Mouse (Mus musculus) lung, adult 2 months (tissue): Measurements from ENCODE around the gene Gcgr. TPM values are rescaled to one million over a fixed set of nuclear protein-coding genes. Genes with fewer than 3 reads are reported as not detected.

ENCODE experiments used
- DNase-seq: peaks from one replicate; pipeline ENCODE4 v3.0.0; 2022
- H3K4me1 ChIP-seq: fragments of 200-500 bp; 2 replicates; pipeline ENCODE4 v1.6.1; 2011; ENCODE audit warnings: low read length; ENCODE audit not compliant: control insufficient read depth, insufficient read depth
- H3K4me3 ChIP-seq: fragments of 200-500 bp; replicated peaks from 2 replicates; pipeline ENCODE3; 2011; ENCODE audit warnings: low read depth, mild to moderate bottlenecking, control low read depth, low read length; ENCODE audit errors: extremely low read depth
- CTCF ChIP-seq: fragments of 200-500 bp; IDR thresholded peaks from 2 replicates; pipeline ENCODE4 v1.5.1; 2011; ENCODE audit warnings: mild to moderate bottlenecking, low read length, control low read depth; ENCODE audit not compliant: insufficient read depth
- POLR2A ChIP-seq: fragments of 200-500 bp; IDR thresholded peaks from 2 replicates; pipeline ENCODE4 v1.6.1; 2011; ENCODE audit warnings: low read depth, mild to moderate bottlenecking, control low read depth, low read length, borderline replicate concordance; ENCODE audit errors: extremely low read depth
- WGBS: fragments of 180-500 bp; shearing (Covaris S2); methylation state at CpG from one replicate; pipeline ENCODE4 v1.1.7; 2018; 5-methylcytosine and 5-hydroxymethylcytosine counted together
- polyA plus RNA-seq: library from polyadenylated mRNA; depleted of rRNA; stranded (reverse); fragments of >200 nt; gene quantifications from 2 replicates; pipeline ENCODE4 v1.2.3, GENCODE M21; 2012

Gcgr gene
- polyA plus RNA-seq, 1 experiment, result 1.0 TPM

DNA sequence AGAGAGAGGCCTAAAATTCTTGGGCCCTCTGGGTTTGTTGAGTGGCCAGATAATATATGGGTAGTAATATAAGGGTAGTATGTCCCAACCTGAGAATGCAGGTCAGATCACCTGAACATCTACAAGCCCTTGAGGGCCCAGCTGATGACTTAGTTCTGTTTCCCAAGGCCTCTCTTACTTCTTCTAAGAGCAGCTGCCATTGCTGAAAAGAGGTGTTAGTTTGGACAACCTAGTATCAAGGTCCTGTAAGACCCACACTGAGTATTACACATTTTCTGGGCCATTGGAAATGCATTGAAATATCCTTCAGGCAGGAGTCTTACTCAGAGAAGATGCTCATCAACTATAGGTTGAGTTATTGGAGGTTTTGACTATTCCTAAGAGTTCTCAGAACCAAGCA lies 45.4 kb downstream of the Gcgr start:
- no peak for TF ChIP-seq POLR2A
- no peak for TF ChIP-seq CTCF
- DNase-seq, result no peak

DNA sequence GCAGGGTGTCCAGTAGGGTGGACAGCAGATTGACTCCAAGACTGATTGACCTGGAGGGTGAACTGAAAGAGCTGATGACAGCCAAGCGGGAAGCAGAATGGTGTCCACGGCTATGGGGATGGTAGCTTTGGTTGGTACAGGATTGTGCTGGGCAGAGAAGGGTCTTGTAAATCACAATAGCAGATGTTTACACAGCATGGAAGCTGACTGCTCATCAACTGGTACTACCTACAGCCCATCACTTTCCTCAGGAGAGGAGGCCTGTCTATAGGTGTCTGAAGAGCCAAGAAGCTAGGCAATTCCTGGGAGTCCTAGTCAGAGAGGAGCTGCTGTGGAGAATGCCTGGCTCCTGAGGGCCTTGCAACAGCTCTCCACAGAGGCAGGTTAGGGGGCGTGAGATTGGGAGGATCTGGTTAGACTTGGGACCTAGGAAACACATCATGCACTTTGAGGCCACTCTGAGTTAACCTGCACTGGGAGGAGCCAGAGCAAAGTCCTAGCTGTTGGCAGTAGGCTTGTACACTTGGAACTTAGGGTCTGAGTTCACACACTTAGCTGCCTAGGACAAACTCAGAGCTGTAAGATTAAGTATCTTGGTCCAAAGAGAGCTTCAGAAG lies 46.0 kb downstream of the Gcgr start:
- DNase-seq, result no peak
- H3K4me3 ChIP-seq, result no peak overlapping the region
- TF ChIP-seq CTCF (no peak), POLR2A (0 out of 2 replicates have a peak, but pooled peaks have one; percentile 5)
- peaks cover 23% of the 10 kb centered on the region for H3K4me1 ChIP-seq
- 81% methylated on average over 3 of the region's 3 CpGs for WGBS

More for the DNA sequence above, 45.4 kb downstream of the Gcgr start:
- peaks cover 26% of the 10 kb centered on the region for H3K4me1 ChIP-seq
- no peak overlapping the region for H3K4me3 ChIP-seq

DNA sequence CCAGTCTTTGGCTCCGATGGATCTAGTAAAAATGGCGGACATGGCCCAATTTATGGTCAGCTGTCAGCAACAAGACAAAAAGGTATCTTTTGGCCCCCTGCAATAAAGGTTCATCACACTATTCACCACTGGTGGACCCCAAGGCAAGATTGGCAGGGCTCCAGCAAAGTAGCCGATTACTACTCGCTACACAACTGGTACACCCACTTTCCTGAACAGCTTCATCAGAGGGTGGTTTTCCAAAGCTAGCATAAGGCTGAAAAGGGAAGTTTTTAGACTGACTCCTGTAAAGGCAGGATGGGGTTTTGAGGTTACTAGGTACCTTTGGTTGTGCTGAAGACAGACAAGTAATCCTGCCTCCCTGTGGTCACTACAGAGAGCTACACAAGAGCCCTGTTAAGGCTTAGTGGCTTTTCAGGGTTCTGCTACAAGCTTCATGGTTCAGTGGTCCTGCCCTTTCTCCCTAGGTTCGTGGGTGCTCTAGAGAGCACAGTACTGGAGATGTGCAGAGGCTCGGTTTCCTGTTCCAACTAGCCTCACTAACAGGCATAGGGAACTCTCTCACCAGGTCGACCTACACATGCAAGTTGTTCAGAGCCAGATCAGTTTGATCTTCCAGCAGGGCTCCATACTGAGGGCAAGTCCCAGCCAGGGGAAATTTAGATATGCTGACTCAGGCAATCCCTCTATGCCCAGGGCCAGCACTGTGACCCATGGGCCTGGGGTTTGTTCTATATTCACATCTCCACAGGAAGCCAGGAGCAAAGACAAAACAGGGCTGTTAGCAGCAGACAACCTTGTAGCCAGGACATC lies 46.9 kb downstream of the Gcgr start:
- DNase-seq, result no peak
- Histone ChIP-seq H3K4me3 (no peak overlapping the region), H3K4me1 (peaks cover 20% of the 10 kb centered on the region)
- 79% methylated on average over 7 of the region's 7 CpGs for WGBS
- no peak for TF ChIP-seq POLR2A
- no peak for TF ChIP-seq CTCF

DNA sequence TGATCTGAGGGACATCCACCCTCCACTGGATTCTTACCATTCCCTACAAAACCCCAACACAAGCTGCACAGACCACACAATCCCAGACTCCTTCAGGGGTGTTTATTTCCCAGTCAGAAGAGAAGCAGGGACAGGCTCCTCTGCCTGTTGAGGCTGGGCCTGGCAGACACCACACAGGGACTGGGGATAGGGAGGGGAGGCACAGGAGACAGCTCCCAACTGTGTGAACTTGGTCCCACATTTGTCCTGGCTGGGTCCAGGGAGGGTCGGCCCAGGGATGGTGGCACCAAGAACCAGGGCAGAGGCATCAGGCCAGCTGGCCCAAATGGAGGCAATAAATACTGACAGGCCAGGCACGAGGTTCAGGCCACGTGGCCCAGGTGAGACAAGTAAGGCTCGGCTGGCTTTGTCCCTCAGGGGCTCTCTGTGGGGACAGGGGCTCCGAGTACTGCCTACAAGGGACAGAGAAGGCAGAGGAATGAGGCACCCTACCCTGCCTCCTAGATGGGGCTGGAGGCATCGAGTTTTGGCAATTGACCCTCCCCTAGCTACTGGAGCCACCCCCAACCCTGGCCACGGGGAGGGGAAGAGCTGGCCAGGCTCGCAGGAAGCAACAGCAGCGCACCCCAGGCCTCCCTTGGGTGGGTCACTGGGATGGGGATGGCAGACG lies 47.7 kb downstream of the Gcgr start:
- 76% methylated on average over 10 of the region's 10 CpGs for WGBS
- Histone ChIP-seq H3K4me1 (peaks cover 20% of the 10 kb centered on the region), H3K4me3 (no peak overlapping the region)
- TF ChIP-seq POLR2A, result no peak
- TF ChIP-seq CTCF, result no peak
- DNase-seq, result no peak

DNA sequence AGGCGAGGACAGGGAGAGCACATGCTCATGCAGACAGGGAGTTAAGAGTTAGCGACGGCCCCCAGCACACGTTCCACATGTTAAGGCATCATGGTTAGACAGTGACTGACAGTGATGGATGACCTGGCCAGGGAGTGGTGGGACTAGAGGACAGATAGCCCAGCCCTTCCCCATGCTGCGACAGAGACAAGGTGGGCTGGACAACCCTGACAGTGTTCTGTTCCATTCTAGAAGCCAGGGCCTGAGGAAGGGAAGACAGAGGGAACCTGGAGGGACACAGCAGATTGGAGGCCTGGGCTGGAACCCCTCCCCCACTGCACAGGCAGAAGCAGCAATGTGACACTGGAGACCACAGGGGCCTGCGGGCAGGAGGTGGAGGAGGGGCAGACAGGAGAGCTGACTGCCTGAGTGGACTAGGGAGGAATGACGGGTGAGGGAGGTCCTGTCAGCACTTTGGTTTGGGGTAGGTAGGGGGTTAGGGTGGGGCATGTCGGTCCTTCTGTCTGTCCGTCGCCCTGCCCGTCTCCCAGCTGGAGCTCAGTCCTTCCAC lies 48.3 kb downstream of the Gcgr start:
- WGBS, result 80% methylated on average over 11 of the region's 11 CpGs
- no peak for DNase-seq
- H3K4me1 ChIP-seq, result peaks cover 20% of the 10 kb centered on the region
- no peak overlapping the region for H3K4me3 ChIP-seq
- TF ChIP-seq CTCF (no peak), POLR2A (0 out of 2 replicates have a peak, but pooled peaks have one; percentile 6)

DNA sequence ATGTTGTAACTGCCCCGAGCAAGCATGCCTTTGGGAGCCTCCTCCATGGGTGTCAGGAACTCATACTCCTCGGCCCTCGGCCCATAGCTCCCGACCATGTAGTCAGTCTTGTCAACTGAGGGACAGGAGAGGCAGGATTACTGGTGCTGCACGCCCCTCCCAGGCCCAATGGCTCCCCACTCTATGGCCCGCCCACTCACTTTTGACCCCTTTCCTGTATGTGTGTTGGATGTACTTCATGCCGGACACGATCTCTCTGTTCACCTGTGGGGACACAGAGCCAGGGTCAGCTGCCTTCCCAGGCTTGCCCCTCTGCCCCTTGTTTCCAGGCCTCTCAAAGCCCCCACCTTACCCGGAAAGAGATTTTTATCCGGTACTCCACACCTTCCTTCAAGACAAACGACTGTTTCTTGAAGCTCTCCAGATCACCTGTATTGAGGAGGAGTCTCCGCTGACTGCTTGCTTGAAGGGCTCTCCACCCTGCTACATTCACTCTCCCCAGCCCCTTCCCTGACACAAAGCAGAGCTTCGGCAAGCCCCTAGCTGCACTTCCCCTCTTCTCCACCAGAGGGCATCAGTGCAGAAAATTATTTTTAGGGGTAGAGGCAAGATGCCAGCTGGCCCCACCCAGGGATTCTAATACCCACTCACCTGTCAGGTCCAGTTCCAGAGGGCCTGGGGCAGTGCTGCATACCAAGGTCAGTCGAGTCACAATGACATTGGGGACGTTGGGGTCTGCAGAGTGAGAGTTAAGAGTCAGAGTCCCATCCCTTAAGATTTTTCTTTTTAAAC lies 49.0 kb downstream of the Gcgr start:
- Histone ChIP-seq H3K4me1 (peaks cover 17% of the 10 kb centered on the region), H3K4me3 (peak overlapping the region; percentile 36)
- 44% methylated on average over 15 of the region's 15 CpGs for WGBS
- peak; percentile 78 for DNase-seq
- TF ChIP-seq CTCF, result peak; percentile 75
- TF ChIP-seq POLR2A, result no peak

DNA sequence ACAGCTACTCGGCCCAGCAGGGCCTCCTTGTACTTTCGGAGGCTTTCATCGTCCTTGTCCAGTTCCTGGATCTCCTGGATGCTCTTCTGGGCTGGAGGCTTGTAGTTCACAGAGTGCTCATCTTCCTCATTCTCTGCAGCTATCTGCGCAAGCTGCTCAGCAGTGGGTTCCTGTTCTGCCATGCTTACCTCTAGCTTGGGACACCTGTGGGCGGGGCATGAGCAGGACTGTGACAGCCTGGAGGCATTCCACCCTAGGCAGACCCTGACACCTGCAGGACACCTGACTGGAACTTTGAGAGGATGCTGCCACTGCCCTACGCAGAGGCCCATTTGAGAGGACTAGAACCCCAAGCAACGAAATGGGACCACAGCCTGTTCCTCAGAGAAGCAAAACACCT lies 49.7 kb downstream of the Gcgr start:
- TF ChIP-seq CTCF, result no peak
- TF ChIP-seq POLR2A, result no peak
- peak overlapping the region; percentile 97 for H3K4me3 ChIP-seq
- H3K4me1 ChIP-seq, result peaks cover 17% of the 10 kb centered on the region
- DNase-seq, result peak; percentile 45
- WGBS, result 32% methylated on average over 7 of the region's 7 CpGs

DNA sequence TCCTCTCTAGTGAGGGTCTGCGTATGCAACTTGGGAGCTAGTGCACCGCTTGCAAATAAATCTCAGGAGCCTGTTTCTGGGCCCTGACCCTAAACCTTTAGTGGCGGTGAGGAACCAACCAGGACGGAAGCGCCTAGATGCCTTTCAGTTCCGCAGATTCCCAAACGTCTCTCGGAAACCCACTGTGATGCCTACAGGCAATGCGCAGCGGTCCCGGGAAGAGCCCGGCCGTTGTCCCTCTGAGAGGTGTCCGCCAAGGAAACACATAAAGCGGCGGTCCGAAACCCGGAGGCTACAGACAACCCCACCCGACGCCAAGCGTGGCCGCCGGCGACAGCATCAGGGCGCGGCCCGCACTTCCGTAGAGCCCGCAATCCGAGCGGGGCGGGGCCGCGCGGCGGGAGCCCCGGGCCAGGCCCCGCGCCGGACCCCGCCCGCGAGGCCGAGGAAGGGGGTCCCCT lies 50.4 kb downstream of the Gcgr start:
- H3K4me1 ChIP-seq, result peaks cover 17% of the 10 kb centered on the region
- H3K4me3 ChIP-seq, result peak overlapping the region; percentile 97
- TF ChIP-seq POLR2A, result no peak
- under 1% methylated on average over 35 of the region's 44 CpGs for WGBS
- peak; percentile 58 for DNase-seq
